Mouse (Mus musculus) brown adipose tissue, adult 24 weeks (tissue): ENCODE data around the gene Pitpnm3. TPM values are rescaled to one million over a fixed set of nuclear protein-coding genes. Genes with fewer than 3 reads are reported as not detected.

Source experiments
- H3K27ac ChIP-seq: fragments of 200-500 bp; replicated peaks from 2 replicates; pipeline ENCODE4 v1.5.1; 2012; ENCODE audit warnings: low read depth, mild to moderate bottlenecking, low read length
- H3K4me1 ChIP-seq: fragments of 200-500 bp; 2 replicates; pipeline ENCODE4 v1.6.1; 2012; ENCODE audit warnings: low read length, mixed read lengths; ENCODE audit not compliant: control insufficient read depth, insufficient read depth, insufficient read length
- H3K4me3 ChIP-seq: fragments of 200-500 bp; 2 replicates; pipeline ENCODE4 v1.5.1; 2012; ENCODE audit warnings: low read depth, mild to moderate bottlenecking, low read length, moderate library complexity; ENCODE audit not compliant: insufficient read depth
- polyA plus RNA-seq: library from polyadenylated mRNA; stranded (reverse); fragments of >200 nt; gene quantifications from 2 replicates; pipeline ENCODE4 v1.2.4, GENCODE M21; 2012; ENCODE audit not compliant: missing spikeins, insufficient read depth, insufficient read length

The Pitpnm3 gene
- polyA plus RNA-seq, 1 experiment: 0.20 TPM

DNA sequence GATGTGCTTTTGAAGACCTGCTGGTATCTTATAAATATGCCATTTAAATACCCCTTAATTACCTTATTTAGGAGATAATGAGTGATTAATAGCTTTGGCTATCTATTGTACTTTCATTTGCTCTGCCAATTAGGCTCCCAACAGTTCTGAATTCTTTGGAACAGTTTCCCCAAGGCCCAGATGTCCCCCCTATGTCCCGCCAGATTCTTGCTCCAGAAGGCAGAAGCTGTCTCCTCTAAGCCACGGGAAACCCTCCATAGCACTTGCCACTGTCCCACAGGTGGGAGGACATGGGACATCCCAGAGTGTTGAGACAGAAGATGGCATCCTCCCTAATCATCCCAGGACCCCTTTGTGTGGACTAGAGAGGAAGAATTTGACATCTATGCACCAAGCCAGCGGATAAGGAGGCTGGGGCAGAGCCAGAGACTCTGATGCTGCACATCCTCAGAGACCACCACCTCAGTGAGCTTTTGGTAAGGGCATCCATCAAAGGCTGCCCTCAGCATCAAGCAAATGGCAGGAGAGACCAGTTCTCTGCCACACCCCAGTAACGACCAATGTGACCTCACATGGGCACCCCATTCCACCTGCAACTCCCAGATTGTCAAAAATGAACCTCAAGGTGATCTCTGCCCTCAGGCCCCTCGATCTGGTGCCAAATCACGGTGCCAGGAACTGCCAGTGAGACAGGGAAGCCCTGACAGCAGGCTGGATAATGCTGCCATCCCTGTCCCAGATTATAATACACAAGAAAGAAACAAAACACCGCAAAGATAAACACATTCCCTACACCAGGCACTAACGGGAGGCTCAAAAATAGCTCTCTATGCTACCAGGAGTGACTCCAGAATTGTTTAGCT is 6.3 kb downstream of the Pitpnm3 start:
- Histone ChIP-seq H3K4me3 (no peak overlapping the region), H3K4me1 (peaks cover 20% of the 10 kb centered on the region), H3K27ac (0 out of 2 replicates have a peak overlapping the region, but pooled peaks have one; percentile 19)

DNA sequence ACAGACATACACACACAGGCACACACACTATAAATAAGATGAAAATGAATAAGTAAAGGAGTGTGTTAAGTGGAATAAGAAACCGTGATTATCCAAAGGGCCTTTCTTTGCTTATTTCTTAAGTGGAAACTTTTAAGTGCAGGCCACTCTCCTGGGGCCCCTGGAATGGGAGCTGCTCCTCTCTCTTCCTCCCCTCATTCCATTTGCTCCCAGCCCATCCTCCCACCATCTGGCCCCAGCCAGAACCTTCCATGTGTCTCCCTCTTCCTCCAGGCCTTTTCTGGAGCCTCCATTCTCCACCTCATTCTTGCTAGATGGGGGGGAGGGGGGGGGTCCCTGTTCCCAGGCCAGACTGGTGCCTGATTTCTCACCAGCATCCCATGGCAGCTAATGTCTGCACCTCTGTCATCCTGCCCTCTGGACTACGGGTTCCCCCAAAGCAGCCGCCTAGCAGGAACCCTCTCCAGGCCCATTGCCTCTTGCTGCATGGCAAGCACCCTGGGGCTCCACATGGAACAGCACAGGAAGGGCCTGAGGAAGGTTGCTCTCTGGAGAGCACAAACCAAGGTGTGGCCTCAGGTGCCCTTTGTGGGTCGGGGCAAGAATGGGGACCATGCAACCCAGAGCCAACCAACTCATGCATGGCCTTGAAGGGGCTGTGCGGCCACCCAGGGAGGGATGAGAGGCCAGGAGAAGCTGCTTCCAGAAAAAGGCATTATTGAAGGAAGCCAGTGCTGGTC is 8.0 kb downstream of the Pitpnm3 start:
- Histone ChIP-seq H3K4me1 (peaks cover 17% of the 10 kb centered on the region), H3K27ac (no peak overlapping the region), H3K4me3 (no peak overlapping the region)

DNA sequence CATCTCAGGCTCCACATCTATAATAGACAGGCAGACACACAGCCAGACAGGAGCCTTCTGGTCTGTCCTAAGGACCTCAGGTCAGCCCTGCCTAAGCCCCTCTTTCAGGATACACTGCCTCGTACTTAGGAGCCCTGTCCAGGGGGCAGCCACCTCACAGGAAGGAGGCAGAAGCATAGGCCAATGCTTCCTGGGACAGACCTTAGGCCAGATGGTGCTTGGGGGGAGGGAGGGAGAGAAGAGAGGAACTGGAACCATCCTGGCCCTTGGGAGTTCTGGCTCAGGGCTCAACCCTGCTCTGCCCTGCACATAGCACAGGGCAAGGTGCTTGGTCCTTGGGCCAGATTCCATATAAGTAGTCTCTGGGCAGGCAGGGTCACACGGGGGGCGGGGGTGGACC is 9.8 kb downstream of the Pitpnm3 start:
- H3K4me1 ChIP-seq: peaks cover 6% of the 10 kb centered on the region
- H3K27ac ChIP-seq: no peak overlapping the region
- H3K4me3 ChIP-seq: no peak overlapping the region

- no peak overlapping the region for H3K27ac ChIP-seq
- no peak overlapping the region for H3K4me3 ChIP-seq
- no peaks in the 10 kb centered on the region for H3K4me1 ChIP-seq
These were observed 12.0 kb downstream of the Pitpnm3 start for GRCm38 (mm10) chr11:72123531-72123930.

GRCm38 (mm10) chr11:72120354-72120753 is 15.2 kb downstream of the Pitpnm3 start:
- Histone ChIP-seq H3K4me3 (no peak overlapping the region), H3K27ac (no peak overlapping the region), H3K4me1 (no peaks in the 10 kb centered on the region)

- H3K27ac ChIP-seq: no peak overlapping the region
- no peak overlapping the region for H3K4me3 ChIP-seq
- H3K4me1 ChIP-seq: no peaks in the 10 kb centered on the region
These were observed 16.9 kb downstream of the Pitpnm3 start for GRCm38 (mm10) chr11:72118630-72119029.

GRCm38 (mm10) chr11:72113296-72113695 is 22.3 kb downstream of the Pitpnm3 start:
- no peak overlapping the region for H3K27ac ChIP-seq
- no peaks in the 10 kb centered on the region for H3K4me1 ChIP-seq

GRCm38 (mm10) chr11:72110726-72111125 is 24.9 kb downstream of the Pitpnm3 start:
- Histone ChIP-seq H3K4me3 (no peak overlapping the region), H3K27ac (no peak overlapping the region), H3K4me1 (no peaks in the 10 kb centered on the region)

More at GRCm38 (mm10) chr11:72113296-72113695, 22.3 kb downstream of the Pitpnm3 start:
- no peak overlapping the region for H3K4me3 ChIP-seq

- Histone ChIP-seq H3K4me3 (no peak overlapping the region), H3K27ac (no peak overlapping the region), H3K4me1 (no peaks in the 10 kb centered on the region)
These were observed 31.4 kb downstream of the Pitpnm3 start for GRCm38 (mm10) chr11:72104223-72104622.

GRCm38 (mm10) chr11:72103530-72103929 is 32.0 kb downstream of the Pitpnm3 start:
- Histone ChIP-seq H3K4me3 (no peak overlapping the region), H3K4me1 (no peaks in the 10 kb centered on the region), H3K27ac (no peak overlapping the region)

- Histone ChIP-seq H3K27ac (no peak overlapping the region), H3K4me3 (no peak overlapping the region), H3K4me1 (no peaks in the 10 kb centered on the region)
These were observed 34.6 kb downstream of the Pitpnm3 start for GRCm38 (mm10) chr11:72100996-72101395.

GRCm38 (mm10) chr11:72099181-72099580 is 36.4 kb downstream of the Pitpnm3 start:
- no peak overlapping the region for H3K4me3 ChIP-seq
- H3K4me1 ChIP-seq: no peaks in the 10 kb centered on the region; the same call in 1 of the 2 replicates
- H3K27ac ChIP-seq: no peak overlapping the region

GRCm38 (mm10) chr11:72098027-72098426 is 37.6 kb downstream of the Pitpnm3 start:
- Histone ChIP-seq H3K4me1 (no peaks in the 10 kb centered on the region; the same call in 1 of the 2 replicates), H3K4me3 (no peak overlapping the region), H3K27ac (no peak overlapping the region)

DNA sequence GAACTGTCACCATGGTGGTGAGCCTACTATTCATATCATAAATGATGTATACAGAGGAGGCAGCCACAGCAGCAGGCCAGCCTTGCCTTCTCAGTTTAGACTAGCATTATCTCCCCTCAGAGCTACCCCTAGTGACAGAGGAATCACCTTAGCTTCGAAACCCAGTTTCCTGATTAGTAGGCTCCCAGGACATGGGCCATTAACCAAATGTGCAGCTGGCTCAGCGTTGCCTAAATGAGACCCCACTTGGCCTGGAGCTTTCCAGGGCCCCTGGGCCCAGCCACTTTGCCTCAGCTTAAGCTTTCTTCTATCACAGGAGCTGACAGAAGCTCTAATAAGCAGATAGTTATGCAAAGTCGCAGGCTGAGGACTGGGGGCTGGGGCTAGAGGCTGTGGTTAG is 39.6 kb downstream of the Pitpnm3 start:
- H3K4me1 ChIP-seq: no peaks in the 10 kb centered on the region; the same call in 1 of the 2 replicates
- no peak overlapping the region for H3K4me3 ChIP-seq
- H3K27ac ChIP-seq: no peak overlapping the region

GRCm38 (mm10) chr11:72094442-72094841 is 41.1 kb downstream of the Pitpnm3 start:
- no peak overlapping the region for H3K4me3 ChIP-seq
- H3K27ac ChIP-seq: no peak overlapping the region
- H3K4me1 ChIP-seq: no peaks in the 10 kb centered on the region; the same call in 1 of the 2 replicates
